19 mouse cellular contexts compared by ENCODE assay signal in genomic region chr10:91991040-91991439, GRCm38 (mm10).
DNase-seq lines count a peak whose midpoint lies in the region; ATAC-seq lines count a peak whose summit lies in the region.
"Had no signal": no experiment of that assay in that cellular context is flagged by ENCODE, and none has a peak within 500 bp of the region (broad histone marks: within the 10 kb centered on the region; RNA-seq: fewer than 3 reads in every experiment).

No protein-coding gene starts in this region.

- H3K4me2 ChIP-seq in hindbrain, embryonic 15.5 days, result no peak overlapping the region
- H3K4me2 ChIP-seq in hindbrain, embryonic 11.5 days (replicated peaks; ENCODE audit: low read depth, low read length), result no peak overlapping the region
- H3K4me2 ChIP-seq: heart, embryonic 13.5 days; kidney, embryonic 15.5 days; limb, embryonic 13.5 days; liver, embryonic 13.5 days; lung, embryonic 14.5 days; stomach, embryonic 15.5 days had no signal

- no peaks in the 10 kb centered on the region for H3K36me3 ChIP-seq in hindbrain, embryonic 15.5 days
- no peaks in the 10 kb centered on the region for H3K36me3 ChIP-seq in hindbrain, embryonic 11.5 days (ENCODE audit: control insufficient read depth, insufficient read depth, low read length)
- H3K36me3 ChIP-seq: heart, embryonic 13.5 days; kidney, embryonic 15.5 days; limb, embryonic 13.5 days; liver, embryonic 13.5 days; stomach, embryonic 15.5 days had no signal

- H3K4me1 ChIP-seq in hindbrain, embryonic 15.5 days (replicated peaks), result peaks cover 8% of the 10 kb centered on the region; the same call in 1 of the 2 replicates
- no peaks in the 10 kb centered on the region for H3K4me1 ChIP-seq in hindbrain, embryonic 11.5 days (replicated peaks; ENCODE audit: control insufficient read depth, insufficient read depth, low read length)
- H3K4me1 ChIP-seq: liver, embryonic 13.5 days; stomach, embryonic 15.5 days had no signal

- H3K9ac ChIP-seq in hindbrain, embryonic 15.5 days, result no peak overlapping the region
- H3K9ac ChIP-seq in hindbrain, embryonic 11.5 days (ENCODE audit: low read depth, low read length), result no peak overlapping the region
- H3K9ac ChIP-seq: heart, embryonic 13.5 days; kidney, embryonic 15.5 days; limb, embryonic 13.5 days; liver, embryonic 13.5 days; lung, embryonic 14.5 days; stomach, embryonic 15.5 days had no signal

- WGBS in hindbrain, embryonic 15.5 days, result 46% methylated on average over 4 of the region's 4 CpGs
- WGBS in hindbrain, embryonic 11.5 days, result 78% methylated on average over 4 of the region's 4 CpGs

- DNase-seq in cerebellum, postnatal 36 days, result peak; percentile 5 to 10
- no peak for DNase-seq in cerebellum, adult 11-12 months
- no peak for DNase-seq in hindbrain, embryonic 11.5 days (ENCODE audit: low spot score)
- DNase-seq in retina, postnatal 1 day, result peak; percentile 47
- no peak for DNase-seq in retina, embryonic 14.5 days (ENCODE audit: low spot score)
- DNase-seq: B cell, adult 2 months; heart, postnatal 36 days; kidney, postnatal 4 days; liver, embryonic 13.5 days; lung, embryonic 14.5 days; lung, postnatal 36 days; thymus, adult 2 months had no signal

- 0 out of 2 replicates have a peak, but pooled peaks cover 3% of the 10 kb centered on the region for H3K9me3 ChIP-seq in hindbrain, embryonic 15.5 days
- H3K9me3 ChIP-seq in hindbrain, embryonic 11.5 days (ENCODE audit: control insufficient read depth, low read length), result no peaks in the 10 kb centered on the region
- H3K9me3 ChIP-seq: heart, embryonic 13.5 days; kidney, embryonic 15.5 days; limb, embryonic 13.5 days; liver, embryonic 13.5 days; stomach, embryonic 15.5 days had no signal

- ATAC-seq in hindbrain, embryonic 15.5 days (ENCODE audit: low FRiP score, low read depth), result peak; percentile 59
- ATAC-seq in hindbrain, embryonic 11.5 days (ENCODE audit: low FRiP score), result no peak
- no peak for ATAC-seq in monocyte, adult 5-6 weeks (replicated peaks; ENCODE audit: insufficient number of reproducible peaks, low FRiP score, low TSS enrichment, poor library complexity, severe bottlenecking)
- ATAC-seq: intestine, postnatal 0 days had no signal

- H3K4me3 ChIP-seq in hindbrain, embryonic 15.5 days, result no peak overlapping the region
- H3K4me3 ChIP-seq in hindbrain, embryonic 11.5 days (ENCODE audit: low read depth, low read length), result no peak overlapping the region
- H3K4me3 ChIP-seq: heart, embryonic 13.5 days; kidney, embryonic 15.5 days; limb, embryonic 13.5 days; liver, embryonic 13.5 days; stomach, embryonic 15.5 days had no signal

- no peak overlapping the region for H3K27ac ChIP-seq in hindbrain, embryonic 15.5 days (replicated peaks)
- no peak overlapping the region for H3K27ac ChIP-seq in hindbrain, embryonic 11.5 days (ENCODE audit: low read depth, low read length)
- H3K27ac ChIP-seq: heart, embryonic 13.5 days; kidney, embryonic 15.5 days; limb, embryonic 13.5 days; liver, embryonic 13.5 days; stomach, embryonic 15.5 days had no signal

- H3K27me3 ChIP-seq in hindbrain, embryonic 15.5 days, result no peaks in the 10 kb centered on the region
- no peaks in the 10 kb centered on the region for H3K27me3 ChIP-seq in hindbrain, embryonic 11.5 days (ENCODE audit: control insufficient read depth, insufficient read depth, low read length)
- H3K27me3 ChIP-seq: heart, embryonic 13.5 days; kidney, embryonic 15.5 days; limb, embryonic 13.5 days; liver, embryonic 13.5 days; stomach, embryonic 15.5 days had no signal

Comparison
In these comparisons a context has a peak if more than half of its experiments do, and no peak if none do; other contexts are left out.
1. DNase-seq: peak in cerebellum, postnatal 36 days (2 of 2) and retina, postnatal 1 day (single experiment); none in cerebellum, adult 11-12 months (single experiment), hindbrain, embryonic 11.5 days (single experiment) and retina, embryonic 14.5 days (single experiment).